Mouse (Mus musculus) olfactory bulb, adult 2 months (tissue): ENCODE results near the gene Abhd5. TPM values are rescaled to one million over a fixed set of nuclear protein-coding genes. Genes with fewer than 3 reads are reported as not detected.

Experiments
- H3K27ac ChIP-seq: fragments of 200-500 bp; 2 replicates; pipeline ENCODE4 v1.5.1; 2012; ENCODE audit warnings: low read depth, low read length; ENCODE audit not compliant: insufficient read depth
- H3K4me1 ChIP-seq: fragments of 200-500 bp; 2 replicates; pipeline ENCODE4 v1.6.1; 2012; ENCODE audit warnings: low read length; ENCODE audit not compliant: control insufficient read depth, insufficient read depth
- H3K4me3 ChIP-seq: fragments of 200-500 bp; 2 replicates; pipeline ENCODE4 v1.5.1; 2012; ENCODE audit warnings: mild to moderate bottlenecking, low read depth, low read length, moderate library complexity; ENCODE audit not compliant: insufficient read depth
- CTCF ChIP-seq: fragments of 200-500 bp; IDR thresholded peaks from 2 replicates; pipeline ENCODE4 v1.5.1; 2012; ENCODE audit warnings: low read depth, mild to moderate bottlenecking, low read length, moderate library complexity; ENCODE audit not compliant: insufficient read depth
- POLR2A ChIP-seq: fragments of 200-500 bp; IDR thresholded peaks from 2 replicates; pipeline ENCODE4 v1.6.1; 2012; ENCODE audit warnings: mild to moderate bottlenecking, low read depth, low read length, moderate library complexity; ENCODE audit not compliant: insufficient read depth
- WGBS: fragments of 180-500 bp; shearing (Covaris S2); methylation state at CpG from one replicate; pipeline ENCODE4 v1.1.7; 2018; 5-methylcytosine and 5-hydroxymethylcytosine counted together
- polyA plus RNA-seq: library from polyadenylated mRNA; stranded (reverse); fragments of >200 nt; gene quantifications from 2 replicates; pipeline ENCODE4 v1.2.4, GENCODE M21; 2012; ENCODE audit warnings: low replicate concordance; ENCODE audit not compliant: missing spikeins, insufficient read depth, insufficient read length

The Abhd5 gene
- polyA plus RNA-seq, 1 experiment: not detected

- WGBS: 58% methylated on average over 5 of the region's 5 CpGs
- H3K27ac ChIP-seq: no peak overlapping the region
- no peak for TF ChIP-seq CTCF
- no peak for TF ChIP-seq POLR2A
- no peak overlapping the region for H3K4me3 ChIP-seq
- peaks cover 47% of the 10 kb centered on the region for H3K4me1 ChIP-seq
Measured at GRCm38 (mm10) chr9:122420195-122420756, 68.9 kb downstream of the Abhd5 start.

DNA sequence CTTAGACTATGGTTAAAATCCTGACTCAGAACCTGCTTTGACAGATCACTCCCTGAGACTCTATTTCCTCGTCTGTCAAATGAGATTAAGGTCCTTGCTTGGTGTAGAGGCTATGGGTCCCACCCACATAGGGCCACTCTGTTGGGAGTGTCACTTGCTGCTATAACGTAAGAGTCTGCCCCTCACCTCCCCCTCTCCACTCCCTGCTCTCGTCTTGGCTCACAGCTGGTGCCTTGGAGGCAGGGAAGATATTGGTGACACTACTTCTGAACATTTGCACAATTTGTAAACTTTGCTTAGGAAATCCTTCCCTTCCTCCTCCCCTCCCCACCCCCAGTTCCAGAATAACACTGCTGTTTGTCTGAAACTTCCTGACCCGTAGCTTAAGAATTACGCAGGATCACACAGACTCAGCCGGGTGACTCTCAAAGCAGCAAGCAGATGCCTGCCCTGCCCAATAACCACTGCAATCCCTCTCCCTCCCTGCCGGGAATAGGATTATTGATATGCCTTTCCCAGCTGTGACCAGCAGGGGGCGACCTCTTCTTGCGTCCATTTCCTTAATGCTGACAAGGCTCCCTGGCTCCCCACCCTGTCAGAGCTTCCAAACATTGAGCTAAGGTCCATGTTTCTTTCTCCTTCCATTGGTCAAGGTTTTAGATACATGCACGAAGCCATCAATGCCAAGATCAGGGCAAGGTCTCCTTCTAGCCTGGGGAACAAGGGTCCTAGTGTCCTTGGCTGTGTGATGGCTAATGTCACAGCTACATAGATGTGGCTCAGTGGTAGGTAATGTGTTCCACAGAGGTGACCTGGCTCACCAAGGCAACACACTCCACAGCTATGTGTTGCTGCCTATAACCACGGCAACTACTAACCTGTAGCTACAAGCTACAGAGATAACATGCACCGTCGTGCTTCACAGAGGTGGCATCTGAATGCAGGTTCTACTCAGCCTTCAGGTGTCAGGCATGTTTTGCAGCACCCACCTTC lies 69.7 kb downstream of the Abhd5 start:
- TF ChIP-seq CTCF (peak; percentile 80), POLR2A (no peak)
- 23% methylated on average over 13 of the region's 13 CpGs for WGBS
- Histone ChIP-seq H3K4me1 (peaks cover 47% of the 10 kb centered on the region), H3K27ac (peak overlapping the region; percentile 52; the same call in 1 of the 2 replicates), H3K4me3 (no peak overlapping the region)

- no peak overlapping the region for H3K27ac ChIP-seq
Measured at GRCm38 (mm10) chr9:122421911-122422310, 70.5 kb downstream of the Abhd5 start.

GRCm38 (mm10) chr9:122422706-122423105 lies 71.3 kb downstream of the Abhd5 start:
- WGBS: 69% methylated on average over 14 of the region's 14 CpGs
- Histone ChIP-seq H3K4me1 (peaks cover 34% of the 10 kb centered on the region), H3K27ac (no peak overlapping the region), H3K4me3 (no peak overlapping the region)
- TF ChIP-seq CTCF: no peak
- TF ChIP-seq POLR2A: no peak

More at GRCm38 (mm10) chr9:122421911-122422310, 70.5 kb downstream of the Abhd5 start:
- Histone ChIP-seq H3K4me3 (no peak overlapping the region), H3K4me1 (peaks cover 42% of the 10 kb centered on the region)
- WGBS: 52% methylated on average over 8 of the region's 8 CpGs
- TF ChIP-seq CTCF (no peak), POLR2A (no peak)

DNA sequence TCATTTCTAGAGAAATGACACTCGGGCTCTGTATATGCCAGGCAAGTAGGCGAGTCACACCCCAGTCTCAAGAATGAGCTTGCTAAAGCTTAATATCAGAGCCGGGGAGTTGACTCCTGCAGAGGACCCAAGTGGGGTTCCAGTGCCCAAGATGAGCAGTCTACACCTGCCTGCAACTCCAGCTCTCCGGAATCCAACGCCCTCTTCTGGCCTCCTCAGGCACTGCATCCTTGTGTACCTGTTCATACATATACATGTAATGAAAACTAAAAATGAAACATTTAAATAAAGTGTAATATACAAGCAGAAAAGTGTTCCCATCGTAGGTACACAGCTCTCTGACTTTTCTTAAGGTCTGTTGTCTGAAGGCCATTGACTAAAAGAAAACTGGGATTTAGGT lies 71.7 kb downstream of the Abhd5 start:
- 68% methylated on average over 6 of the region's 6 CpGs for WGBS
- Histone ChIP-seq H3K4me1 (peaks cover 34% of the 10 kb centered on the region), H3K27ac (no peak overlapping the region), H3K4me3 (no peak overlapping the region)
- TF ChIP-seq CTCF (no peak), POLR2A (no peak)

- WGBS: 50% methylated on average over 14 of the region's 14 CpGs
- H3K4me3 ChIP-seq: no peak overlapping the region
- H3K4me1 ChIP-seq: peaks cover 37% of the 10 kb centered on the region
- H3K27ac ChIP-seq: no peak overlapping the region
- TF ChIP-seq CTCF (no peak), POLR2A (no peak)
Measured at GRCm38 (mm10) chr9:122424941-122425608, 73.7 kb downstream of the Abhd5 start.

GRCm38 (mm10) chr9:122429058-122429649 lies 77.7 kb downstream of the Abhd5 start:
- no peak overlapping the region for H3K4me3 ChIP-seq

DNA sequence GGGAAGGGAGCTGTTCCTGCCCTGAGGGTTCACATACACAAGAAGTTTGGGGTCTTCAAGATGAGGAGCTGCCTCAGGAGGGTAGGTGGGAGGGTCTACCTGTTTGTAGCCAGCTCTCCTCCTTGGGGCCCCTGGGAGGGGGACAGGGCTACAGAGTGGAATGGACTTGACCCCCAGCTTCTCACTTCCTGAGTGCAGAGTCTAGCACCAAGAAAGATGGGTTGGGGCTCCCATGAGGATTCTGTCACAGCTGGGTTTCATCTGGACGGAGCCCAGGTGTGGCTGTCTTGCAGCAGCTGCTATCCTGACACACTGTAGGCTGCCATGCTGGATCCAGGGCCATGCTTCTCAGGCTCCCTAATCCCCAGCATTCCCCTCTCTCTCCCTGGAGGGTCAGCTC lies 78.3 kb downstream of the Abhd5 start:
- WGBS: 87% methylated on average over 1 of the region's 1 CpGs
- Histone ChIP-seq H3K27ac (no peak overlapping the region), H3K4me3 (no peak overlapping the region), H3K4me1 (peaks cover 14% of the 10 kb centered on the region)
- TF ChIP-seq CTCF (no peak), POLR2A (no peak)

More at GRCm38 (mm10) chr9:122429058-122429649, 77.7 kb downstream of the Abhd5 start:
- TF ChIP-seq POLR2A (no peak), CTCF (no peak)
- 72% methylated on average over 12 of the region's 12 CpGs for WGBS
- Histone ChIP-seq H3K4me1 (peaks cover 17% of the 10 kb centered on the region), H3K27ac (no peak overlapping the region)

Other genes with a start within 250 kb of the Abhd5 start
- gene Snrk, start 234.3 kb upstream of the Abhd5 start, polyA plus RNA-seq: 1,073 TPM in 1 of 2 replicates, not detected in the other
- not detected in 2 replicates for gene Ano10, start 57.2 kb upstream of the Abhd5 start, polyA plus RNA-seq